Comparison of ENCODE assay signal across 20 mouse cellular contexts in genomic region chr1:17348271-17348670, GRCm38 (mm10).
DNase-seq lines count a peak whose midpoint lies in the region; ATAC-seq and TF ChIP-seq lines count a peak whose summit lies in the region.
"Had no signal": no experiment of that assay in that cellular context is flagged by ENCODE, and none has a peak within 500 bp of the region (broad histone marks: within the 10 kb centered on the region; RNA-seq: fewer than 3 reads in every experiment).

No protein-coding gene starts in this region.

- TF ChIP-seq EP300 in MEL (IDR thresholded peaks at IDR 0.05; ENCODE audit: low read depth in 1 of 2, low read length in 2 of 2): no peak

- no peak for TF ChIP-seq RAD21 in MEL (IDR thresholded peaks at IDR 0.05; ENCODE audit: low read depth, low read length)

- ATAC-seq in granulocyte monocyte progenitor cell, adult 5-6 weeks (replicated peaks; ENCODE audit: poor library complexity, severe bottlenecking): peak; percentile 58
- ATAC-seq: forebrain, embryonic 14.5 days; forebrain, embryonic 16.5 days had no signal

- no peaks in the 10 kb centered on the region for H3K27me3 ChIP-seq in MEL (ENCODE audit: control insufficient read depth in 1 of 2, insufficient read depth in 2 of 2, low read length in 2 of 2)
- H3K27me3 ChIP-seq: embryonic facial prominence, embryonic 12.5 days; forebrain, embryonic 12.5 days had no signal

- no peak overlapping the region for H3K4me3 ChIP-seq in MEL (ENCODE audit: control insufficient read depth in 1 of 2, insufficient read depth in 1 of 2, low read depth in 2 of 2, low read length in 2 of 2)
- H3K4me3 ChIP-seq: embryonic facial prominence, embryonic 10.5 days; embryonic facial prominence, embryonic 12.5 days; forebrain, embryonic 12.5 days had no signal

- H3K9ac ChIP-seq in MEL (ENCODE audit: control insufficient read depth, low read depth, low read length, poor library complexity, severe bottlenecking): no peak overlapping the region
- H3K9ac ChIP-seq: embryonic facial prominence, embryonic 12.5 days; forebrain, embryonic 12.5 days had no signal

- no peaks in the 10 kb centered on the region for H3K36me3 ChIP-seq in MEL (ENCODE audit: control insufficient read depth in 1 of 2, insufficient read depth in 2 of 2, low read length in 2 of 2)
- H3K36me3 ChIP-seq: embryonic facial prominence, embryonic 10.5 days; embryonic facial prominence, embryonic 12.5 days; forebrain, embryonic 12.5 days; G1E had no signal

- H3K79me2 ChIP-seq in MEL (ENCODE audit: control insufficient read depth, insufficient read depth, low read length, poor library complexity): no peaks in the 10 kb centered on the region

- DNase-seq in A20 (ENCODE audit: low read depth, low spot score) (peak; percentile 2), MEL (ENCODE audit: low read depth, low spot score) (peak; percentile 2)
- DNase-seq in adrenal gland, postnatal 10 days: no peak
- DNase-seq in ovary, postnatal 10 days (ENCODE audit: low spot score): no peak
- no peak for DNase-seq in layer of hippocampus, adult 11-12 months (ENCODE audit: low spot score)
- DNase-seq: adrenal gland, adult 2 months; adrenal gland, postnatal 14 days; adrenal gland, postnatal 36 days; cerebellum, adult 11-12 months; cerebellum, adult 8-10 months; cerebellum, adult 9-11 months; cerebellum, postnatal 14 days; cerebellum, postnatal 36 days had no signal

- no peak for TF ChIP-seq POLR2A in MEL (IDR thresholded peaks at IDR 0.05; ENCODE audit: control insufficient read depth in 1 of 2, insufficient read depth in 1 of 2, low read depth in 1 of 2, low read length in 2 of 2, poor library complexity in 1 of 2)

- H3K4me1 ChIP-seq in MEL (ENCODE audit: control insufficient read depth in 1 of 2, insufficient read depth in 2 of 2, low read length in 2 of 2): no peaks in the 10 kb centered on the region
- H3K4me1 ChIP-seq: embryonic facial prominence, embryonic 10.5 days; embryonic facial prominence, embryonic 12.5 days; forebrain, embryonic 12.5 days had no signal

- no peak overlapping the region for H3K27ac ChIP-seq in MEL (ENCODE audit: control insufficient read depth, low read depth, low read length)
- H3K27ac ChIP-seq: embryonic facial prominence, embryonic 10.5 days; embryonic facial prominence, embryonic 12.5 days; forebrain, embryonic 12.5 days had no signal

- no peaks in the 10 kb centered on the region for H3K9me3 ChIP-seq in MEL (replicated peaks; ENCODE audit: insufficient read depth, low read length)
- H3K9me3 ChIP-seq: embryonic facial prominence, embryonic 10.5 days; embryonic facial prominence, embryonic 12.5 days; forebrain, embryonic 12.5 days; G1E had no signal

- no peak for TF ChIP-seq CTCF in MEL (IDR thresholded peaks at IDR 0.05 in 2 of 3, conservative IDR thresholded peaks at IDR 0.05 in 1 of 3; ENCODE audit: control insufficient read depth in 1 of 3, insufficient read depth in 1 of 3, low read depth in 2 of 3, low read length in 3 of 3, poor library complexity in 1 of 3, severe bottlenecking in 1 of 3)

TF ChIP-seq in MEL, 35 proteins besides CTCF, POLR2A, EP300 and RAD21:
- TF ChIP-seq HCFC1 (IDR thresholded peaks at IDR 0.05; ENCODE audit: low read depth, low read length) (no peak), MAFK (IDR thresholded peaks at IDR 0.05; ENCODE audit: borderline replicate concordance, low read depth, low read length) (no peak), MXI1 (IDR thresholded peaks at IDR 0.05; ENCODE audit: low read depth, low read length) (no peak), ZC3H11A (IDR thresholded peaks at IDR 0.05; ENCODE audit: low read depth, low read length) (no peak), SMC3 (IDR thresholded peaks at IDR 0.05; ENCODE audit: low read depth, low read length) (no peak), GABPA (IDR thresholded peaks at IDR 0.05; ENCODE audit: low read depth, low read length) (no peak), TBP (IDR thresholded peaks at IDR 0.05; ENCODE audit: low read depth, low read length) (no peak), MYC (IDR thresholded peaks at IDR 0.05; ENCODE audit: low read depth, low read length) (no peak)

Comparison
In these comparisons a context has a peak if more than half of its experiments do, and no peak if none do; other contexts are left out.
1. DNase-seq: peak in A20 (single experiment) and MEL (single experiment); none in adrenal gland, postnatal 10 days (single experiment), ovary, postnatal 10 days (single experiment) and layer of hippocampus, adult 11-12 months (single experiment).